Mouse (Mus musculus) mouse trophoblast stem cell (cell line): ENCODE results near the gene Cd86.

Source experiments
- in situ Hi-C, 2 experiments: fragments of 300-500 bp; cut with MseI, MboI; formaldehyde crosslinking; loops; 2 replicates in 1 of 2; 3 replicates in 1 of 2; pipeline ENCODE4 v1.15.1; 2025

Cd86 gene

DNA sequence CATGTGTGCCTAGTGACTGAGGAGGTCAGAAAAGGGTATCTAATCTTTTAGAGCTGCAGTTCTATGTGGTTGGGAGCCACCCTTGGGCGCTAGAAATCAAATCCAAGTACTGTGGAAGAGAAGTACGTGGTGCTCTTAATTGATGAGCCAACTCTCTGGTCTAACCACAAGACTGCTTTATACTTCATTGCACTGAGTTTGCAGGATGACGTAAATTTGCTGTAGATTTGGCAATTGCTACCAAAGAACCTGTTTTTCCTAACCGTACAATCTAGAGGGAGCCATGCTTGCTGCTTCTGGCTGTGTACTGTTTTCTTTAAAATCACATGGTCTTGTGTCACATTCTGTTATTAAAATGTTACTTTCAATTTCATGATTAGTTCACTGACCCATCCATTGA lies 10.0 kb downstream of the Cd86 start:
- in situ Hi-C loops: no loop called here

DNA sequence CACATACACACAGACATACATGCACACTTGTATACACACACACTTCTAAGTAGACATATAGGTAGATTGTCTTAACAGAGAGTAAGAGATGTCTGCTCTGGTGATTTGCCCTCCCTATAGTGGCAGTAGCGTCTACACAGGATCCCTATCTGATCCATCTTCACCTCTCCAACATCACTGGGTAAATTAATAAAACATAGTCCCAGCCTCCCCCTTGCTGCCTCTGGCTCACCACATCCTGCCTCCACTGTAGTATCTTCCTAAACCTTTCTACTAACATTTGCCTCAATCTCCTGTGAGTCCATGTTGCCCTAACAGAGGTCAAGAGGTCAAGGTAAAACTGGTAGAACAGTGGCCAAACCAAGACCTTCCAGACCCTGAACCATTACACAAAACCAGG lies 10.7 kb downstream of the Cd86 start:
- in situ Hi-C loops: no loop called here

DNA sequence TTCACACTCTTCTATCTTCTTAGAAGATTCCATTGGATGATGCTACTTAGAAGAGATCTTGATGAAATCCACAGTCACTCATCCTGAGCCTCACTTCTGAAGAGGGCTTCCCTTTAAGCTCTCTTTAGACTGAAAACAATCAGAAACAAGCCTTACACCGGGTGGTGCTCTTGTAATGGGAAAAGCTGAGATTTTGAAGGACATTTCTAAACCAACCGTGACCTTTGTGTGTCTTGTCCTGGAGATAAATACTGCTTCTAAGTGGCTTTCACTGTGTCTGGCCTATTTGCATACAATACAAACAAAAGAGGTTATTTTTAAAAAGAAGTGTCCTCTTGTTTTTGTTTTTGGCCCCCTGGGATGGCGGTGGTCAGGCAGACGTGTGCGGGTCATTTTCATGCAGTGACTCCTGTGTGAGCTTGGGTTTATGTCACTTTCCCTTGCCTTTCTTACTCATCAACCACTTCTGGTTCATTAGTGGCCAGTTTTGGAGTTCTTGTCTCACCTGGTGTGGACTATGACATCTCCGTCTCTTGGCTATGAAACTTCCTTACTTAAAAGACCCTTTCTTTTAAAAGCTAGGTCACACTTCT lies 14.6 kb downstream of the Cd86 start:
- in situ Hi-C loops: no loop called here

DNA sequence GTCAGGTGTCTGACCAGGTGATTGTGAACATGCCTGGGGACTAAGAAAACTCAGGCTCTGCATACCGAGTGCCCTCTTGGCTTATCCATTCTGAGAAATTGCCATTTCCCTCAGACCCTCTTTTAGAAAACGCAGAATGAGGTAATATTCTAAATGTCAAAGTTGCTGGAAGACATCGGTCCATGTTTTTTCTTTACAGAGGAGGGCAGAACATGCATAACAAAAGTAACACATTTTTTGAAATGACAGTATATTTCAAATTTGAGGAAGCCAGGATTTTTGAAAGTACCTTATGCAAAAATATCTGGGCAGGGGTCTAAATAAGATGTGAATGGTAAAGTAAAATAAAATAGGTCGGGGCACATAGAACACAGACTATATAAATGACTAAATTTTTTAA lies 15.4 kb downstream of the Cd86 start:
- in situ Hi-C loops: no loop called here

DNA sequence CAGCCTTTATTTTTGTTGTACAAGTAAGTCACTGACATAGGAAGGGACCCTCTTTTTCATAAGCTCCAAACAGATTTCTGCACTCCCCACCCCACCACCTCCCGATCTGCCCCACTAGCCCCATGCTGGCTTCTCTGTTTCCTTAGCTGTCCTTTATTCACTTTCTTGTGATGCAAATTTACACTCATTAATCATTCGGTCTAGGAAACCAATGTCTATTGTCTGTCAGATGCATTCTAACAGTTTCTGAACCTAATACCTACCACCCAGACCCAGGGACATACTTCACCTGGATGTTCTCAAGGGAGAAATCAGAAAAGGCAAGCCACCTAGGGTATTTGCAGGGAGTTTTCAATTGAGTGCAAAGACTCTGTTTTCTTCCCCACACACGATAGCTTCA lies 16.6 kb downstream of the Cd86 start:
- in situ Hi-C loops: no loop called here

DNA sequence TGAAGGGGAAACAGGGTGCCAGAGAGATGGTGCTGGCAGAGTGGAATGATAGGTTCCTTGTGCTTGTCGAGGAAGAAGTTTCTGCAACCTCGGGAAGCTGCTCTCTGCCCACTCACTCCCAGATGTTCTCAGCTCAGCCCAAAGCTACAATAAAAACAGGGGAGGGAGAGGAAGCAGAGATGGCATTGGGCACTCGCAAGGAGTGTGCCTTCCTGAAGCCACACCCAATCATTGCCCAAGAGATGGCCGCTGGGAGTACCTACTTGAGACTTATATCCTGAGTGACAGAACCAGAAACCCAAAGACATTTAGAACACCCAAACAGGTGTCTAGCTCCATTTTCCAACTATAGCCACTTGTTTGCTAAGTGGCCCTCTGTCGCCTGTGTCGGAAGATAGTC lies 20.8 kb downstream of the Cd86 start:
- in situ Hi-C loops: no loop called here

DNA sequence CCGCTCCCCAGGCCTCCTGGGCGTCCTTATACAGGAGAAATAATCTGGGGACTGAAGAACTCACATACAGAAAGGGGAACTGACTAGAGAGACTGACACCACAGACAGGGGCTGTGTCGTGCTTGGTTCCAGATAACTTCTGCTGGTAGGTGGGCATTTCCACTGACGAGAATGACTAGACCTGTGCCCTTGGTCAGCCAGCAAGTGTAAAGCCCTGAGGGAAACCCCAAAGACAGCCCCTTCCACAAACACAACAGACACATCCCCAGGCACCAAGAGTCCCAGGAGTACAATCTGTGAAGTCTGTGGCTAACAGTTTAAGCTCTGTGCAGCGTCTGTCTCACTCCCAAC lies 23.2 kb downstream of the Cd86 start:
- in situ Hi-C loops: no loop called here

DNA sequence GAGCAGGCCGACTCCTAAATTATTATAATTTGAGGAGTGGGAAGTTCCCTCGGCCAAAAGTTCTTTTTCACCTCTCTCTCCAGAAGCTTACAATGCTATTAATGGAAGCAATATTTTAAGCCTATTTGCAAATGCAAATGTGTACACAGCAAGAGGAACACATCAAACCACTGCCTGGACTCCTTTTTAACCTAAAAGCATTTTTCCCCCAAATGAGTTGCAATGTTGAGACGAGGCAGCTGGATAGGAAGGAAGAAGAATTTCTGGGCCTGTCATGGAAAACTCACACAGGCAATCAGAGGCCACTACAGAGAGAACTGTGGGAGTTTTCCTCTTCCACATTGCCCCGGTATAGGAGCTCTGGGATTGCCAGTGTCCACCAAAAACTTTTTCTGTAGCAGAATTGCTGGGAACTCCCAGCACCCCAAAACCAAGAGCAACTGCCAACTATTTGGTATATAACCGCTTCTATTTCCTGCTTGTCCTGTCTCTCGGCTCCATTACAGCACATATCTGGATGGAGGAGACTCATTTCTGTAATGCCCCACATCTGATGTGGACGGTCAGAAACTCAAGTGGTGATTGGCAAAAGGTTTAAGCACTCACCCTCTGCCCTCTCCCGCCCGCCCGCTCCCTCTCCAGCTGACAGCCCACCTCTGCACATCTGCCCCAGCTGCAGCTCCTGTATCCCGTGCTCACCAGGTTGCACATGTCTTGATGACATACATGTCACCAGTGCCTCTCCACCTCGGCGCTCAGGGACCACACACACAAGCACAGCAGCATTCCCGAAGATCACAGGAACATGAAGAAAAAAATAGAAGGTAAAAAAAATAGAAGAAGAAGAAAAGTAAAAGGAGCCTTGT lies 23.8 kb downstream of the Cd86 start:
- in situ Hi-C loops: no loop called here

DNA sequence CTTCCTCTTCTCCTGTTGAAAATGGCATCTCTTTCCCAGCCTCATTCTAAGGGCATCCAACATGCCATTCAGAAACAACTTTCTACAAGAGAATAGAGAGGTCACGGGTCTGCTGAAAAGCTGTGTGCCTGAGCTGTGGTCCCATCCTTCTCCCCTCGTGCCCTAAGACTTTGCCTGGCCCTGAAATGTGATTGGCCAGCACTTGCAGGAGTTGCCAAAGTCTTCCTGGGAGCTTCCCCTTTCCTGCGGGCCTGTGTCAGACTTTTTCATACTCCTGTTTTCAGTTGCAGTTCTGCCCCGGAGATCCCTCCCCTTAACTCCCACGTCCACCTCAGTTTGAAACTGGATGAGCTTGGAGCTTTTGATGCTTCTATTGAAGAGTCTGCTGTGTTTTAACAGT lies 24.9 kb downstream of the Cd86 start:
- in situ Hi-C loops: no loop called here

DNA sequence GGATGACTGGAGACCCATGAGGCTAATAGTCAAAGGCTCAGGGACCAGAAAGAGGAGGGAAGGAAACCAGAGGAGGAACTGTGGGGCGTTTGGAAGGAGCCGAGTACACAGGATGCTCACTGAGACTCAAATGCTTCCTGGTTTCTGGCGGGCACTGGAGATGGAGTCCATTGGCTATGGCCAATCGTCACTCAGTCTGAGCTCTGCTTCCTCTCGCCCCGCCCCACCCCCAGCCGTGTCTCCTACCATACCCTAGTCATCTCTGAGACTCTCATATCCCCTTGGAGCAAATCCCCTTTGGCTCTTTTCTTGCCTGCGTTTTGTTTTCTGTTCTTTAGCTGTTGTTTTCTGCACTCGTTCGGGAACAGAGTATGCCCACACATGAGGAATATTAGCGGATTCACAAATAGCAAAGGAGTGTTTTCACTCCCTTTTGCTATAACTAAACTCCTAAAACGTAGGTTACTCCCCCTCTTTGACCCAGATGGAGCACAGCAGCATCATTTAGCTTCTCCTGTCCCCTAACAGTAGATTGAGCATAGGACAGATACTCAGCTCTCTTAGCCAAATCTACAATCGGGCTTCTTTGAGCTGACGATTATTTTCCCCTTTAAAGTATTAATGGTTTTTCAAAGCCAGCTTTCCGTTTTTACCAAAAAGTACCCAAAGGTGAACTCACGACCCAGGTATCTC lies 25.9 kb downstream of the Cd86 start:
- in situ Hi-C loops: no loop called here

DNA sequence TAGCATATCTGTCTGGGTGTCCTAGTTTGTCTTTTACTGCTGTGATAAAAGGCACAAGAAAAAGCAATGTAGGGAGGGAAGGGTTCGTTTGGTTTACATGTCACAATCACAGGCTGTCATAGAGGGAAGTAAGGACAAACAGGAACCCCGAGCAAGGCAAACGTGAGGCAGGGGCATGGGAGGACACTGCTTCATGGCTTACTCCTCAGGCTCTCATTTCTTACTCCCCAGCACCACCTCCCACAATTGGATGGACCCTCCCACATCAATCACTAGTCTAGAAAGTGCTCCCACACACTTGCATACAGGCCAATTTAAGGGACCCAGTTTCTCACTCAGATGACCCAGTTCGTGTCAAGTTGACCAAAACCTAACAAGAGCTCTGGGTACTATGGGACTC lies 29.1 kb downstream of the Cd86 start:
- in situ Hi-C loops: no loop called here

DNA sequence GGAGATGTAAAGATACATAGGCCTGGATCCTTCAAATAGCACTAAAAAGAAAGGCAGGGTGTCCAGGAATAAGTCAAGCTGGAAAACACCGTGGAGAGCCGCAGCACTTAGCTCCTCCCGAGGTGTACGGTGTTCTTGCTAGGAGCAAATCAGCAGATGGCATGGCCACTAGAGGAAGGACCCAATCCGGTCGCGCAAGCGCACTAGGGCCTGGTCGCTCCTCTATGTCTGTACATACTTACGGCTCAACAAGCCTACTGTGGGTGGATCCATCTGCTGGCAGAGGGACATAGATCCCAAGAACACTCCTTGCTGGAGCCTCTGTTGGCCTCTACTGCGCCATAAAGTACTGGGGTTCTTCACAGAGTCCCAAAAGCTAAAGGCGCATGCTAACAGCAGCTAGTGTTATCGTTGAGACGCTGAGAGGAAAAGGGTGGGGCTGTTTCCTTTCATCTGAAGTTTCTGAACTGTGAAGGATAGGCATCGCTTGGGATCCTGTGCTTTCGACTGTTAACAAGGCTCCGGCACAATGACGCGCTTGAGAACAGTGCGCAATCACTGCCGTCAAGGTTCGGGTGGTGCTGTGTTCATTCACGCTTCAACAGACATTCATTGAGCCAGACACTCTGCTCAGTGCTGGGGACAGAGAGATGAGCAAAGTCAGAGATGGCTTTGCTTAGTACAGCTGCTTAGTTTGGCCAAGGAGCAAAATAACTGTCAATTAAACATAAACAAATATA lies 30.7 kb downstream of the Cd86 start:
- in situ Hi-C loops: no loop called here

DNA sequence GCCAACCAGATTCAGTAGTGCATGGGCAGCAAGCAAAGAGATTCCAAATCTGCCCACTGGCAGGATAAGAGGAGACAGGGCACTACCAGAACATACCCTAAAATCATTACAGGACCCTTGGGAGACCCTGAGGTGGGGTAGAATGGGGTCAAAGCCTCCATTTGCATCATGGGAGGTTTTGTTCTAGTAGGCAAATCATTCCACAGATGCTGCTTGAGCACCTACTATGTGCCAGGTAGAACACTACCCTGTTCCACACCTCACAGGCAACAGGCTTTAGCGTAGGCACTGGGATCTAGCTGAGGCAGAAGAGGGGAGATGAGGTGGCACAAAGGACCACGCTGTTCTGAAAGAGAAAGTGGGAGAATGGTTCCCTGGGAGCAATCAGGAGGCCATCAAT lies 31.5 kb downstream of the Cd86 start:
- in situ Hi-C loops: no loop called here

DNA sequence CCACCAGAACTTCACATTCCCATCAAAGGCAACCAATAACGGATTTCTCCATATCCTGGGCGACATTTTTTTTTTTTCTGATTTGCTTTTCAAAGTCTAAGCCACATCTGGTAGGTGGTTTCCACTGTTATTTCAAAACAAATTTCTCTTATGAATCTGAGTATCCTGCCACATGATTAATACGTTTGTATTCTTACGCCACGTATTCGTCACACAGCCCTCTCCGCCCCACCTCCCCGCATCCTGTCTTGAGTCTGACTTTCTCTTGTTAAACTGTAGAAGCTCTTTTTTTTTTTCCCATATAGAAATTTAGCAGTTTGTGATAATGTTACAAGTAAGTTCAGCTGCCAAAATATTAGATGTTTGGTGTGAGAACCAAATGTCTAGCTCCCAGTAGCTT lies 33.7 kb downstream of the Cd86 start:
- in situ Hi-C loops: no loop called here

DNA sequence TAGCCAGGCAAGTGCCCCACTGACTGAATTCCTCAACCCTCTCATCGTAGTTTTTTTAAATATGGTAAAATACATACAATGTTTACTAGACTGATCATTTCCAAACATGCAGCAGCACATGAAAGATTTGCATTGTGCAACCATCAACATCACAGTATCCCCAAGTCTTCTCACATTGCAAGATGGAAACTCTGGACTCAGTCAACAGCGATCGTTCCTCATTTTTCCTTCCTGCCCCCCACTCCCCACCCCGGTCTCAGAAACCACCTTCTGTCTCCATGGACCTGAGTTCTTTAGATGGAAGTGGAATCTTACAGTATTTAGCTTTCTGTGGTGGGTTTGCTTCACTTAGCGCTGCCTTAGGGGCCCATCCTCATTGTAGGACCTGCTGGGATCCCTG lies 34.3 kb downstream of the Cd86 start:
- in situ Hi-C loops: no loop called here

DNA sequence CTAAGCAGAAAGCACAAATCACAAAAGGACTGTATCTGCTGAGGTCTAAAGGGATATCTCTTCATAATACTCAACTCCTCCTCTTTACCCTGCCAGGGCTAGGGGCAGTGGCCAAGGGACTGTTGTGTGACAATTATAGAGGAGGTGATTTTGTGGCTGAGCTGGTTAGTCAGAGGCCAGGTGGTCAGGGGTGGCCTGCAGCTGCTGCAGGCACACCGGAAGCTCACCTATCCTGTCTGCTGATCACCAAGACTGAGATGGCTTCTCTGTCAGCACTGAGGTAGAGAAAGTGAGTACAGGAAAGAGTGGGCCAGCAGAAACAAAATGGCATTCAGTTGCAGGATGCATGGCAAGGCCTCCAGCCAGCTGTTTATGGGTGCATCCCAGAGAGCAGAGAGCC lies 38.1 kb downstream of the Cd86 start:
- in situ Hi-C loops: no loop called here

DNA sequence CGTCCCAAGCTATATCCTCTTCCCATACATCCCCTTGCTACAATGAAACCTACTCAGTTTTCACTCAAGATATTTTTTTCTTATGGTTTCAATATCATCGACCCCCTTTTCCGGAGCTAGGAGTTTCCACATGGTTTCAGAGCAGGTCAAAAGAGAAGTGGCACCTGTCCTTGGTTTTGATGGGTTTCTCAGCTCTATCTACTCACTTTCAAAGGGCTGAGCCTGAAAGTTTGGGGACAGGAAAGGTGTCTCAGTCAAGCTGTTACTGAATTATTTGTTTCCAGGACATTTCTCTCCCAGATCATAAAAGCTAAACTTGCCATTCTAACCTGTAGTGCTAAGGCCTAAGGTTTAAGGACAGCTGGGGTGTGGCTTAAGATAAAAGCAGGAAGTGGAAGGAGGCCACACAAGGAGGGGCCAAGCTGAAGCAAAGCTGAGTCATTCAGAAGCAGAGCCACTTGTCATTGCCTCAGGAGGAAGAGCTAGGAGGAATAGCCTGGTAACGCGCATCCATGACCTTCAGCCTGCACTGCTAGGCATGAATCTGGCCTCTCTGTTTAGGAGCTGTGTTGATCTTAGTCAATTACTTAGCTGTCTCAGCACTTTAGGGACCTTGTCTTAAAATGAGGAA lies 39.2 kb downstream of the Cd86 start:
- in situ Hi-C loops: no loop called here

DNA sequence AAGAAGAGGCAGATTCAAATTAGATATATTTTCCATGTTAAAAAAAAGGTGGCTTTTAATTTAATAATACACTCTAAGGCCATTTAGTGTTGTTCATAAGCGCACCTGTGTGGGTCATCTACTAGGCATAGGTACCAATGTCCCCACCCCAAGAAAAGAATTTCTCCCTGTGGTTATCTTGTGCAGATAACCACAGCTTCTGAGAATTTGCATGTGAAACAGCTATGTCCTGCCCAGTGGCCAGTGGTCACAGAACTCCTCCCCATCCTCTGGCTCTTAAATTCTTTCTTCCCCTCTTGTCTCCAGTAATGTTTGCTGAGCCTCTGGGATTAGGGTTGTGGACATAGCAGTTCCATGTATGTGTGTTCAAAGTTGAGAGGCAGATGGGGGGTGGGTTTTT lies 40.0 kb downstream of the Cd86 start:
- in situ Hi-C loops: no loop called here

DNA sequence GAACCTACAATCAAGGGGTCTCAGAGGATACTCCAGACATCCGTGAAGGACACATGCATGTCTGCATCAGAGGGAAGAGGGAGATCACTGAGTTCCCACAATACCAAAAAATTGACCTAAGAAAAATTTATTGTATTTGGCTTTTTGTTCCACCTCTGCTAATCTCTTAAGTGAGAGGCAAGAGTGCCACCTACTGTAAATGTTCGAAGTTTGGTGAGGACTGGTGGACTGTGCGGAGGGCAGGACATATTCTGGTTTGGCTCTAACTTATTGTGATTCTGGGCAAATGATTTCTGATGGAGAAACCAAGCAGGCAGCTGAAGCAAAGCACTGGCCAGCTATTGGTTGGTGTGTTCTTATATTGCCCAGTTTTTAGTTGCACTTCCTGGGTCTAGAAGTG lies 43.6 kb downstream of the Cd86 start:
- in situ Hi-C loops: no loop called here

DNA sequence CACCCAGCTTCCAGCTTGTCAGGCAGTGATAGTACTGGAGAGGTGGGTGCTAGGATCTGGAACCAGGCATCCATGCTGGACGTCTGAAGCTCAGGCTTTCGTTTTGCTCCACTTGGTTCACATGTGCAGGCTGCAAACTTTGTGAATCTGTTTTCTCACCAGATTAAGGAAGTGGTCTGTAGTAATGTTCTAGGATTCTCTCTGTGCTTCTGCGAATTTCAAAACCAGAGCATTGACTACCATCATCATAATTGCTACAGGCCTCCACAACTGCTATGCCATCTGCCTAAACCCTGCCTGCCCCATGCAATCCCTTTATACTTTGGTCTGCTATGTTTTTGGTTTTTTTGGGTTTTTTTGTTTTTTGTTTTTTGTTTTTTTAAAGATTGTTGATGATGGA lies 44.8 kb downstream of the Cd86 start:
- in situ Hi-C loops: no loop called here

DNA sequence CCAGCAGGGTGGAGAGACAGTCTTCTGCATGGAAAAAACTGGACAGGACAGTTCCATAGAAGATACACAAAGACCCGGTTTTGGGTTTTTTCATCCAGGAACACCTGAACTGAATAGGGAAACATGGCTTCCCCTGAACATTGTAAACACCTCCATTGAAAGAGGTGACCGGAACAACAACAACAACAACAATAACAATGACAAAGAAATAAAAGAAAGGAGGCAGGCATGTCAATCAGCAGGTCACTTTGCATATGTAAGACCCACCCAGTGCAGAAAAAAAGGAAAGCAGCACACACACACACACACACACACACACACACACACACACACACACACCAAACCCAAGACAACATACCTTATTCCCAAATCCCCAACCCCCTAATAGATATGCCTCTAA lies 52.2 kb downstream of the Cd86 start:
- in situ Hi-C loops: no loop called here

DNA sequence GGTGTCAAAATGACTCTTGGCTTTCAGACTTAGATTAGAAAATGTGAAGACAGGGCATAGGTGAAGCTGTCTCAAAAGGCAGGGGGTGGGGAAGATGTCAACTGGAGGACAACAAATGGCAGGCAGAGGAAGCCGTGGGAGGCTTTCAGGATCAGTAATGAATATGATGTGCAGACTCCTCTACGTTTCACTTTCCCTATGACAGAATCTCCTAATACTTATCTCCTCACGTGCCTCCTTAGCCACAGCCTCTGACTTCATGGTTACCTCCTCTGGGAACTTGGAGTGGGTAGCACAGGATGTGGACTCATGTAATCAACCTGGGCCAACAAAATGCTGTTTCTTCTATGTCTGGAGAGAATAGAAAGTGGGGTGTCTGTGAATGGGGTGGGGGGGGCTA lies 63.2 kb downstream of the Cd86 start:
- in situ Hi-C loops: no loop called here
